Mouse (Mus musculus): ENCODE measurements around the gene Mical3.

DNA sequence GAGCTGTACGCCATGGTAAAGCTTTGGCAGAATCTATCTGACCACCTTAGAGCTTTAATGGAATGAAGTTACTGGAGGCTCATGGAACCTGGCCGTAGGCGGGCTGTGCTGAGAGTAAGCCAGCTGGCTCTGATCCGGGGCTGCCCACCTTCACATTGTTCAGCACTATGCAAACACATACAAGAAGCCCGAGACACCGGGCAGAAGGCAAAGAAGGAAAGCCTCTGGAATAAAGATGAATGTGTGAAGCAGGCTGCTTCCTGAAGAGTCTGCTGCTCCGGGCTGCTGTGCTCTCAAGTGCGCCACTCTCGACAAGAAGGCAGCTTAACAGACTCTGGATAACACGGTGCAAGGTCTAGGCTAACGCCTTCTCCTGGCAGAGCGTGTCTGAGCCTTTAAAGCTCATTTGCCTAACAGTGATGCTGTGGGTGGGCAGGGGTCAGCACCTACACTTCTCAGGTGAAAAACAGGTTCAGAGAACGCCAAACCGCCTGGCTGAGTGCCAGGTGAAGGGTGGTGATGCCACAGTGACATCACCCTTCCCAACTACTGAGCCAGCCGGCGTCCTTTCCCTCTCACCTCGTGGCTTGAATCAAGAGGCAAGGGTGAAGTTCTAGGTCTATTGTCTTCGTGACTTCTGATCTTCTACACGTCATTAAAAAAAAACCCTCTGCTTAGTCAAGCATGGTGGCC lies 100.8 kb downstream of the Mical3 start:
- no peak for TF ChIP-seq CTCF (IDR thresholded peaks at IDR 0.05; ENCODE audit: borderline replicate concordance, insufficient read depth, low read length)
- TF ChIP-seq POLR2A (IDR thresholded peaks at IDR 0.05; ENCODE audit: low read depth, low read length): no peak
